Mouse (Mus musculus) heart, postnatal 36 days (tissue): ENCODE results near the gene Sf1. TPM values are rescaled to one million over a fixed set of nuclear protein-coding genes. Genes with fewer than 3 reads are reported as not detected.

Experiments
- DNase-seq, 2 experiments: peaks; one replicate each; pipeline ENCODE4 v3.0.0; 2021 to 2022
- intact Hi-C: fragments of 180-260 bp; cut with DNase I; formaldehyde crosslinking; loops from one replicate; pipeline ENCODE4 v1.15.1; 2025
- total RNA-seq, 2 experiments: library from RNA; stranded (reverse); gene quantifications; 2 replicates each; pipeline ENCODE4 v1.2.3; 2021

Sf1 gene
- total RNA-seq, 2 experiments from 2014 or later: 89.4 to 101 TPM

- DNase-seq: peak; percentile 85 to 91
- intact Hi-C loops: loop anchor here (1.0 to 2.0 kb wide), 2 partner anchors 25 to 79 kb away; partner anchors contain the start of gene Rasgrp2
Observed at GRCm38 (mm10) chr19:6373539-6374400, 10.3 kb downstream of the Sf1 start.

- no peak for DNase-seq
- intact Hi-C loops: loop anchor here (2.0 kb wide), 1 partner anchor 24 kb away; the partner anchor contains the start of gene Rasgrp2
Observed at GRCm38 (mm10) chr19:6374571-6374970, 11.1 kb downstream of the Sf1 start.

- no peak for DNase-seq
- intact Hi-C loops: loop anchor here (2.0 kb wide), 1 partner anchor 23 kb away; the partner anchor contains the start of gene Rasgrp2
Observed at GRCm38 (mm10) chr19:6375423-6376254, 12.1 kb downstream of the Sf1 start.

GRCm38 (mm10) chr19:6376255-6376564 lies 12.7 kb downstream of the Sf1 start:
- DNase-seq: peak; percentile 56 to 70
- intact Hi-C loops: no loop called here

- DNase-seq: no peak
- intact Hi-C loops: no loop called here
Observed at GRCm38 (mm10) chr19:6376643-6377042, 13.2 kb downstream of the Sf1 start.

GRCm38 (mm10) chr19:6377327-6378040 lies 14.0 kb downstream of the Sf1 start:
- DNase-seq: no peak
- intact Hi-C loops: no loop called here

GRCm38 (mm10) chr19:6380411-6381166 lies 17.1 kb downstream of the Sf1 start:
- intact Hi-C loops: no loop called here
- DNase-seq: no peak

- no peak for DNase-seq
- intact Hi-C loops: no loop called here
Observed at GRCm38 (mm10) chr19:6381238-6381637, 17.7 kb downstream of the Sf1 start.

GRCm38 (mm10) chr19:6382323-6382924 lies 18.9 kb downstream of the Sf1 start:
- DNase-seq: no peak
- intact Hi-C loops: no loop called here

- no peak for DNase-seq
- intact Hi-C loops: no loop called here
Observed at GRCm38 (mm10) chr19:6383470-6383869, 20.0 kb downstream of the Sf1 start.

- intact Hi-C loops: no loop called here
- DNase-seq: peak; percentile 88 to 89
Observed at GRCm38 (mm10) chr19:6384128-6384527, 20.6 kb downstream of the Sf1 start, which contains the start of gene Pygm. TSS of gene Pygm (plus strand) at chr19:6384399.

GRCm38 (mm10) chr19:6384954-6385353 lies 21.5 kb downstream of the Sf1 start:
- peak in 1 of 2 experiments; percentile 56 for DNase-seq

GRCm38 (mm10) chr19:6385419-6385818 lies 21.9 kb downstream of the Sf1 start:
- no peak for DNase-seq
- intact Hi-C loops: no loop called here

More at GRCm38 (mm10) chr19:6384954-6385353, 21.5 kb downstream of the Sf1 start:
- intact Hi-C loops: no loop called here

- DNase-seq: no peak
- intact Hi-C loops: no loop called here
Observed at GRCm38 (mm10) chr19:6385821-6386220, 22.3 kb downstream of the Sf1 start.

- intact Hi-C loops: no loop called here
- DNase-seq: no peak
Observed at GRCm38 (mm10) chr19:6386234-6386633, 22.7 kb downstream of the Sf1 start.

GRCm38 (mm10) chr19:6388006-6388405 lies 24.5 kb downstream of the Sf1 start:
- peak; percentile 34 to 52 for DNase-seq

GRCm38 (mm10) chr19:6389803-6390202 lies 26.3 kb downstream of the Sf1 start:
- intact Hi-C loops: no loop called here
- DNase-seq: no peak

More at GRCm38 (mm10) chr19:6388006-6388405, 24.5 kb downstream of the Sf1 start:
- intact Hi-C loops: no loop called here

- no peak for DNase-seq
- intact Hi-C loops: no loop called here
Observed at GRCm38 (mm10) chr19:6390251-6390650, 26.8 kb downstream of the Sf1 start.

- no peak for DNase-seq
- intact Hi-C loops: no loop called here
Observed at GRCm38 (mm10) chr19:6392743-6393393, 29.4 kb downstream of the Sf1 start.
